Mouse (Mus musculus) embryonic facial prominence, embryonic 10.5 days (tissue): ENCODE results near the gene Zfp12. TPM values are rescaled to one million over a fixed set of nuclear protein-coding genes. Genes with fewer than 3 reads are reported as not detected.

Experiments
- DNase-seq: peaks from one replicate; pipeline ENCODE4 v3.0.0-alpha.2; 2017; ENCODE audit warnings: low spot score
- H3K27ac ChIP-seq: fragments of 300-500 bp; sonication (generic); replicated peaks from 2 replicates; pipeline ENCODE4 v1.5.1; 2016; ENCODE audit warnings: mild to moderate bottlenecking
- H3K27me3 ChIP-seq: fragments of 300-500 bp; sonication (generic); replicated peaks from 2 replicates; pipeline ENCODE4 v1.6.1; 2016; ENCODE audit warnings: low read depth, mild to moderate bottlenecking; ENCODE audit not compliant: poor library complexity, severe bottlenecking
- H3K36me3 ChIP-seq: fragments of 300-500 bp; sonication (generic); replicated peaks from 2 replicates; pipeline ENCODE4 v1.6.1; 2016; ENCODE audit warnings: mild to moderate bottlenecking, moderate library complexity
- H3K4me1 ChIP-seq: fragments of 300-500 bp; sonication (generic); 2 replicates; pipeline ENCODE4 v1.6.1; 2016
- H3K4me3 ChIP-seq: fragments of 300-500 bp; sonication (generic); 2 replicates; pipeline ENCODE4 v1.5.1; 2016; ENCODE audit warnings: mild to moderate bottlenecking, moderate library complexity
- H3K9me3 ChIP-seq: fragments of 300-500 bp; sonication (generic); 2 replicates; pipeline ENCODE4 v1.6.1; 2016; ENCODE audit warnings: mild to moderate bottlenecking
- WGBS: fragments of 180-500 bp; shearing (Covaris S2); methylation state at CpG from one replicate; pipeline ENCODE4 v1.1.7; 2016; 5-methylcytosine and 5-hydroxymethylcytosine counted together
- polyA plus RNA-seq: library from polyadenylated mRNA; unstranded; fragments of >200 nt; fragmentation: Nextera tagmentation; extraction: Ambion mirVana; gene quantifications from 2 replicates; pipeline ENCODE4 v1.2.1, GENCODE M21; 2016

Zfp12 gene
- polyA plus RNA-seq, 1 experiment from 2014 or later, result 21.7 TPM

- Histone ChIP-seq H3K4me3 (peak within 1 kb of the TSS; percentile 56), H3K36me3 (peaks cover 21% of the 10 kb centered on the region), H3K27me3 (peaks cover 71% of the 10 kb centered on the region), H3K9me3 (0 out of 2 replicates have a peak, but pooled peaks cover 3% of the 10 kb centered on the region), H3K4me1 (peaks cover 20% of the 10 kb centered on the region), H3K27ac (no peak within 1 kb of the TSS)
- peak; percentile 32 for DNase-seq
- 4% methylated on average over 38 of the region's 38 CpGs for WGBS
These were observed 58.4 kb downstream of the Zfp12 start, which contains the start of gene Zfp853 for GRCm38 (mm10) chr5:143293404-143293803. Gene Zfp853 (minus strand): TSS chr5:143293623.

DNA sequence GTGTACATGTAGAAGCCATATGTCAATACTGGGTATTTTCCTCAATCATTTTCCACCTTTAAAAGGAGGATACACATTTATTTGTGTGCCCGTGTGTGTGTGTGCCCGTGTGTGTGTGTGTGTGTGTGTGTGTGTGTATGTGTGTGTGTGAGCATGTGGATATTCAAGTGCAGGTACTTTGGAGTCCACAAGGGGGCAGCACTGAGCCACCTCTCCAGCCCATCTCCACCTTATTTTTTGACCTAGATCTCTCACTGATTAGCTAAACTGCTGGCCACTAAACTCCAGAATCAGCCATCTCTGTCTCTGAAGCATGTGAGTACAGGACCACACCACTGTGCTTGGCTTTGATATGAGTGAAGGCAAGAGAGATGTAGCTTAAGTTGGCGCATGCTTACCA, 59.9 kb downstream of the Zfp12 start:
- Histone ChIP-seq H3K27ac (no peak overlapping the region), H3K4me1 (peaks cover 16% of the 10 kb centered on the region), H3K4me3 (no peak overlapping the region), H3K9me3 (0 out of 2 replicates have a peak, but pooled peaks cover 3% of the 10 kb centered on the region), H3K36me3 (peaks cover 35% of the 10 kb centered on the region), H3K27me3 (peaks cover 56% of the 10 kb centered on the region)
- no peak for DNase-seq
- 90% methylated on average over 3 of the region's 3 CpGs for WGBS

DNA sequence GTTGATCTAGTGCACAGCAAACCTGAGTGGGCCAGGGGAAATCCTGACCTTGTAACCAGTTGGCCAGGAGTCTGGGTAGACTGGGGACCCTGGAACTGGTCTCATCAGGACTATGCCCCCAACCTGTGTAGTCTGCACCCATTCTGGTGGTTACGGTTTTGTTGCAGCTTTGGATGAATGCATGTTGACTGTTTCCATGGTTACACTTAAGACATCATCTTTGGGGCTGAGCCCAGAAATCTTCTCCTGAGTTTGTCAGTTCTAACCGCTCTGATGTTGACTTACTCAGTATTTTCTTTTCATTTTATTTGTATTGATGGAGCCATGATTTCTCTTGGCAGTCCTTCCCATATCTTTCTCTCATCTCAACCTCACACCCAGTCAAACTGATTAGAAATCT, 60.4 kb downstream of the Zfp12 start:
- 0 out of 2 replicates have a peak, but pooled peaks cover 3% of the 10 kb centered on the region for H3K9me3 ChIP-seq
- 97% methylated on average over 2 of the region's 2 CpGs for WGBS
- H3K4me3 ChIP-seq, result no peak overlapping the region
- no peak overlapping the region for H3K27ac ChIP-seq
- H3K36me3 ChIP-seq, result peaks cover 40% of the 10 kb centered on the region
- H3K4me1 ChIP-seq, result peaks cover 16% of the 10 kb centered on the region
- DNase-seq, result no peak
- peaks cover 51% of the 10 kb centered on the region for H3K27me3 ChIP-seq

- peaks cover 11% of the 10 kb centered on the region for H3K4me1 ChIP-seq
- H3K9me3 ChIP-seq, result 0 out of 2 replicates have a peak, but pooled peaks cover 3% of the 10 kb centered on the region
- no peak for DNase-seq
- peaks cover 25% of the 10 kb centered on the region for H3K27me3 ChIP-seq
- peaks cover 66% of the 10 kb centered on the region for H3K36me3 ChIP-seq
- WGBS, result 96% methylated on average over 9 of the region's 9 CpGs
- H3K4me3 ChIP-seq, result no peak overlapping the region
- no peak overlapping the region for H3K27ac ChIP-seq
These were observed 63.0 kb downstream of the Zfp12 start for GRCm38 (mm10) chr5:143297986-143298385.

GRCm38 (mm10) chr5:143298391-143298790, 63.4 kb downstream of the Zfp12 start:
- 0 out of 2 replicates have a peak, but pooled peaks cover 3% of the 10 kb centered on the region for H3K9me3 ChIP-seq
- no peak for DNase-seq
- no peak overlapping the region for H3K27ac ChIP-seq
- peaks cover 7% of the 10 kb centered on the region for H3K4me1 ChIP-seq
- peaks cover 21% of the 10 kb centered on the region for H3K27me3 ChIP-seq
- WGBS, result 93% methylated on average over 7 of the region's 7 CpGs
- peaks cover 71% of the 10 kb centered on the region for H3K36me3 ChIP-seq
- no peak overlapping the region for H3K4me3 ChIP-seq

Other genes starting within 250 kb of the Zfp12 start
- 50.5 and 53.9 TPM in 2 replicates for gene Rnf216, start 122.2 kb upstream of the Zfp12 start, polyA plus RNA-seq
- gene Olfr718-ps1, start 87.6 kb upstream of the Zfp12 start, polyA plus RNA-seq, result not detected in 2 replicates
- gene Rbak, start 54.4 kb upstream of the Zfp12 start, polyA plus RNA-seq, result 15.6 and 16.3 TPM in 2 replicates
- not detected in 2 replicates for gene Spdye4b, start 54.1 kb upstream of the Zfp12 start, polyA plus RNA-seq
- gene Spdye4a, start 8.3 kb upstream of the Zfp12 start, polyA plus RNA-seq, result not detected in 2 replicates
- 3.1 and 3.5 TPM in 2 replicates for gene Zfp316, start 34.9 kb downstream of the Zfp12 start, polyA plus RNA-seq
- not detected in 2 replicates for gene Zfp853, start 58.5 kb downstream of the Zfp12 start, polyA plus RNA-seq
- gene E130309D02Rik, start 80.2 kb downstream of the Zfp12 start, polyA plus RNA-seq, result 62.1 and 65.4 TPM in 2 replicates
- gene Zdhhc4, start 94.1 kb downstream of the Zfp12 start, polyA plus RNA-seq, result 71.0 and 77.2 TPM in 2 replicates
- 0.09 and 0.14 TPM in 2 replicates for gene Grid2ip, start 122.2 kb downstream of the Zfp12 start, polyA plus RNA-seq
- gene Kdelr2, start 168.7 kb downstream of the Zfp12 start, polyA plus RNA-seq, result 221 and 226 TPM in 2 replicates
- 12.4 and 12.6 TPM in 2 replicates for gene Daglb, start 229.4 kb downstream of the Zfp12 start, polyA plus RNA-seq